Mouse (Mus musculus): Measurements from ENCODE around the gene Pfn3.

DNA sequence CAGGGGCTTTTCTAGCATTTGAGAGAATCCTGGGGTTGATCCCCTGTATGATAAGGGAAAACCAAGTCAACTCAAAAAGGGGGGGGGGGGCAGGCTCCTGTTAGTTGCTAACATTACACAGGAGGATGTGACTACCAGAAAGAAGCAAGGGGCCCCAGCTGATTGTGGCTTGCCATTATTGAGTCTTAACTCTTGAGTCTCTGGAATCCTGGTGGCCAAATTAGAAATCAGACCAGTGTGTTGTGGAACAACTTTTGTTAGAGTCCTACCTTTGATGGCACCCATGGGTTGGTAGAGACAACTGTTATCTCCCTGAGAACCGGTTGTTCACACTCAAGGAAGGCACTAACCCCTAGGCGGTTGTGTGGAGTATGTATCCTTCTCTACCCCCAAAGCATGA, 47.9 kb upstream of the Pfn3 start:
- TF ChIP-seq POLR2A (IDR thresholded peaks at IDR 0.05; ENCODE audit: low read depth, low read length) (no peak), CTCF (IDR thresholded peaks at IDR 0.05; ENCODE audit: extremely low read depth, insufficient read length, insufficient replicate concordance, low read depth, low read length) (no peak)

Measured in small intestine, adult 2 months (tissue).